Mouse (Mus musculus) C2C12 (cell line): ENCODE results near the gene Ttc39d.

Experiments used
- CTCF ChIP-seq: IDR thresholded peaks from one replicate; pipeline ENCODE4 v1.5.1; 2011; ENCODE audit not compliant: control insufficient read depth, insufficient read depth, insufficient read length
- USF1 ChIP-seq: IDR thresholded peaks from one replicate; pipeline ENCODE4 v1.6.1; 2011; ENCODE audit warnings: low read depth, mild to moderate bottlenecking, control low read depth, moderate library complexity

DNA sequence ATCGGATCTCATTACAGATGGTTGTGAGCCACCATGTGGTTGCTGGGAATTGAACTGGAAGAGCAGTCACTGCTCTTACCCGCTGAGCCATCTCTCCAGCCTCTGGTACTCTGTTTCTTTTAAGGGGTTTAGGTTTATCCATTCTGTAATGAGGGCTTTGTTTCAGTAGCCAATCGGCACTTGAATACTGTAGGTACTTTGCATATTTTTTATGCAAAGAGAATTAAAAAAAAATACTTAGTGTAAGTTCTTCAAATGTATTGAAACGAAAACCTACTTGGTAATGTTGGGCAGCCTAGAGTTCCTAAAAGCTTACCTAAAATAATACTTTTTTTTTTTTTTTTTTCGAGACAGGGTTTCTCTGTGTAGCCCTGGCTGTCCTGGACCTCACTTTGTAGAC, 30.2 kb downstream of the Ttc39d start:
- TF ChIP-seq CTCF = no peak
- no peak for TF ChIP-seq USF1
